23 mouse cellular contexts compared by ENCODE assay signal in the genomic region with DNA sequence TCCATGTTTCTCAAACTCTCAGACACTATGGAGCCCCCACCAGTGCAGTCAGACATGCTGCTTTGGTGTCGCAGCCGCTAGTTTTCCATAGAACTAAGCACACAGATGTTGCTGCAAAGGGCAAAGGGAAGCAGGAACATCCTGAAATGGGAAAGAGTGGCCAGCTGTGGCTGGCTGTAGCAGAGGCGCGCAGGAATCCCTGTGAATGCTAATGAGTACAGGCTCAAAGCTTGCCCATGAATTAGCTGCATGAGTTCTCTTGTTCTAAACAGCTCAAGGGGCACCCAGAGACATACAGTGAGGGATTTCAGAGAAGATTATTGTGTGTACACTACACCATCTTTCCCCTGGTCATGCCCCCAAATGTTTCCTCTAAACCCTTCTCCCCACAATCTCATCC.
DNase-seq lines count a peak whose midpoint lies in the region; ATAC-seq and TF ChIP-seq lines count a peak whose summit lies in the region.
"Had no signal": no experiment of that assay in that cellular context is flagged by ENCODE, and none has a peak within 500 bp of the region (broad histone marks: within the 10 kb centered on the region; RNA-seq: fewer than 3 reads in every experiment).

No protein-coding gene starts in this region.

- peaks cover 2% of the 10 kb centered on the region; the same call in 1 of the 2 replicates for H3K4me1 ChIP-seq in hindbrain, embryonic 16.5 days (ENCODE audit: control insufficient read depth, insufficient read depth, low read depth, low read length)
- peaks cover 13% of the 10 kb centered on the region for H3K4me1 ChIP-seq in hindbrain, embryonic 13.5 days (replicated peaks)
- no peaks in the 10 kb centered on the region for H3K4me1 ChIP-seq in midbrain, embryonic 15.5 days
- H3K4me1 ChIP-seq in midbrain, embryonic 11.5 days (ENCODE audit: control insufficient read depth, insufficient read depth, low read length), result peaks cover 4% of the 10 kb centered on the region; the same call in 1 of the 2 replicates
- no peaks in the 10 kb centered on the region for H3K4me1 ChIP-seq in forebrain, postnatal 0 days (ENCODE audit: insufficient read depth)
- H3K4me1 ChIP-seq in neural tube, embryonic 15.5 days, result peaks cover 7% of the 10 kb centered on the region
- H3K4me1 ChIP-seq: embryonic facial prominence, embryonic 15.5 days; heart, embryonic 10.5 days had no signal

- DNase-seq in midbrain, embryonic 11.5 days (ENCODE audit: low spot score, missing footprints), result no peak
- no peak for DNase-seq in forebrain, postnatal 0 days
- no peak for DNase-seq in liver
- DNase-seq: adrenal gland, adult 2 months; adrenal gland, postnatal 25 days; cerebellum, adult 8-10 months; cerebellum, postnatal 14 days; embryo, embryonic 11 days; gastrocnemius, adult 2 months; gastrocnemius, postnatal 36 days; heart, adult 18-20 months; heart, postnatal 10 days; heart, postnatal 4 days had no signal

- peak; percentile 57; the same call in 1 of the 2 replicates for ATAC-seq in hindbrain, embryonic 16.5 days
- no peak for ATAC-seq in hindbrain, embryonic 13.5 days (ENCODE audit: low FRiP score)
- ATAC-seq in midbrain, embryonic 15.5 days (replicated peaks), result 0 out of 2 replicates have a peak, but pooled peaks have one; percentile 59
- ATAC-seq in midbrain, embryonic 11.5 days (ENCODE audit: low FRiP score), result no peak
- ATAC-seq in forebrain, postnatal 0 days, result peak; percentile 53
- peak; percentile 32; the same call in 1 of the 2 replicates for ATAC-seq in neural tube, embryonic 15.5 days (ENCODE audit: low FRiP score)
- ATAC-seq: inflammation-experienced regulatory T-cells, adult 6 months; intestine, postnatal 0 days had no signal

- H3K9ac ChIP-seq in hindbrain, embryonic 16.5 days (ENCODE audit: low read depth, low read length), result no peak overlapping the region
- H3K9ac ChIP-seq in hindbrain, embryonic 13.5 days, result no peak overlapping the region
- H3K9ac ChIP-seq in midbrain, embryonic 15.5 days, result no peak overlapping the region
- H3K9ac ChIP-seq in midbrain, embryonic 11.5 days (ENCODE audit: low read length), result no peak overlapping the region
- H3K9ac ChIP-seq in forebrain, postnatal 0 days, result no peak overlapping the region
- no peak overlapping the region for H3K9ac ChIP-seq in neural tube, embryonic 15.5 days (replicated peaks)
- H3K9ac ChIP-seq: embryonic facial prominence, embryonic 15.5 days; hindbrain, embryonic 14.5 days had no signal

- TF ChIP-seq CTCF in forebrain, postnatal 0 days (IDR thresholded peaks at IDR 0.05; ENCODE audit: low read depth), result no peak

- H3K36me3 ChIP-seq in hindbrain, embryonic 16.5 days (ENCODE audit: control insufficient read depth, insufficient read depth, low read length), result no peaks in the 10 kb centered on the region
- H3K36me3 ChIP-seq in hindbrain, embryonic 13.5 days, result no peaks in the 10 kb centered on the region
- H3K36me3 ChIP-seq in midbrain, embryonic 15.5 days (replicated peaks), result no peaks in the 10 kb centered on the region
- no peaks in the 10 kb centered on the region for H3K36me3 ChIP-seq in midbrain, embryonic 11.5 days (ENCODE audit: control insufficient read depth, insufficient read depth, low read length)
- H3K36me3 ChIP-seq in forebrain, postnatal 0 days (ENCODE audit: insufficient read depth), result no peaks in the 10 kb centered on the region
- no peaks in the 10 kb centered on the region for H3K36me3 ChIP-seq in neural tube, embryonic 15.5 days
- H3K36me3 ChIP-seq: embryonic facial prominence, embryonic 15.5 days; heart, embryonic 10.5 days had no signal

- WGBS in hindbrain, embryonic 16.5 days, result 62% methylated on average over 4 of the region's 4 CpGs
- 76% methylated on average over 4 of the region's 4 CpGs for WGBS in hindbrain, embryonic 13.5 days
- whole genome bisulfite sequencing in midbrain, embryonic 15.5 days, result 71% methylated on average over 4 of the region's 4 CpGs
- WGBS in midbrain, embryonic 11.5 days, result 79% methylated on average over 4 of the region's 4 CpGs
- 61% methylated on average over 4 of the region's 4 CpGs for WGBS in forebrain, postnatal 0 days
- WGBS in neural tube, embryonic 15.5 days, result 71% methylated on average over 4 of the region's 4 CpGs

- H3K4me2 ChIP-seq in hindbrain, embryonic 16.5 days (ENCODE audit: low read length), result no peak overlapping the region
- H3K4me2 ChIP-seq in hindbrain, embryonic 13.5 days, result no peak overlapping the region
- no peak overlapping the region for H3K4me2 ChIP-seq in midbrain, embryonic 15.5 days
- H3K4me2 ChIP-seq in midbrain, embryonic 11.5 days, result no peak overlapping the region
- H3K4me2 ChIP-seq in forebrain, postnatal 0 days (ENCODE audit: low read depth), result no peak overlapping the region
- H3K4me2 ChIP-seq in neural tube, embryonic 15.5 days, result no peak overlapping the region
- H3K4me2 ChIP-seq: embryonic facial prominence, embryonic 15.5 days; hindbrain, embryonic 14.5 days had no signal

- no peak overlapping the region for H3K27ac ChIP-seq in hindbrain, embryonic 16.5 days (ENCODE audit: low read depth, low read length)
- H3K27ac ChIP-seq in hindbrain, embryonic 13.5 days, result no peak overlapping the region
- H3K27ac ChIP-seq in midbrain, embryonic 15.5 days, result no peak overlapping the region
- H3K27ac ChIP-seq in midbrain, embryonic 11.5 days (ENCODE audit: low read depth, low read length), result no peak overlapping the region
- no peak overlapping the region for H3K27ac ChIP-seq in forebrain, postnatal 0 days (ENCODE audit: low read depth, low read length)
- H3K27ac ChIP-seq in neural tube, embryonic 15.5 days (replicated peaks), result no peak overlapping the region
- H3K27ac ChIP-seq: embryonic facial prominence, embryonic 15.5 days; gastrocnemius, adult 2 months; heart, embryonic 10.5 days; hindbrain, embryonic 14.5 days had no signal

- H3K9me3 ChIP-seq in hindbrain, embryonic 16.5 days (ENCODE audit: control insufficient read depth, low read length), result no peaks in the 10 kb centered on the region
- H3K9me3 ChIP-seq in hindbrain, embryonic 13.5 days, result no peaks in the 10 kb centered on the region
- H3K9me3 ChIP-seq in midbrain, embryonic 15.5 days, result no peaks in the 10 kb centered on the region
- H3K9me3 ChIP-seq in midbrain, embryonic 11.5 days (ENCODE audit: control insufficient read depth, low read length), result no peaks in the 10 kb centered on the region
- H3K9me3 ChIP-seq in forebrain, postnatal 0 days (ENCODE audit: low read length), result no peaks in the 10 kb centered on the region
- H3K9me3 ChIP-seq in neural tube, embryonic 15.5 days (replicated peaks), result no peaks in the 10 kb centered on the region
- H3K9me3 ChIP-seq: embryonic facial prominence, embryonic 15.5 days; heart, embryonic 10.5 days had no signal

- H3K4me3 ChIP-seq in hindbrain, embryonic 16.5 days (ENCODE audit: low read length), result no peak overlapping the region
- no peak overlapping the region for H3K4me3 ChIP-seq in hindbrain, embryonic 13.5 days
- H3K4me3 ChIP-seq in midbrain, embryonic 15.5 days, result no peak overlapping the region
- no peak overlapping the region for H3K4me3 ChIP-seq in midbrain, embryonic 11.5 days (ENCODE audit: low read depth, low read length)
- no peak overlapping the region for H3K4me3 ChIP-seq in forebrain, postnatal 0 days (ENCODE audit: low read depth, low read length)
- no peak overlapping the region for H3K4me3 ChIP-seq in neural tube, embryonic 15.5 days (replicated peaks)
- H3K4me3 ChIP-seq: embryonic facial prominence, embryonic 15.5 days; erythroblast, embryonic 14.5 days; gastrocnemius, adult 2 months; heart, embryonic 10.5 days had no signal

- H3K27me3 ChIP-seq in hindbrain, embryonic 16.5 days (replicated peaks; ENCODE audit: control insufficient read depth, insufficient read depth, low read length), result no peaks in the 10 kb centered on the region
- H3K27me3 ChIP-seq in hindbrain, embryonic 13.5 days, result no peaks in the 10 kb centered on the region
- no peaks in the 10 kb centered on the region for H3K27me3 ChIP-seq in midbrain, embryonic 15.5 days (replicated peaks)
- H3K27me3 ChIP-seq in midbrain, embryonic 11.5 days (ENCODE audit: control insufficient read depth, insufficient read depth, low read length), result no peaks in the 10 kb centered on the region
- no peaks in the 10 kb centered on the region for H3K27me3 ChIP-seq in forebrain, postnatal 0 days (ENCODE audit: insufficient read depth, low read length)
- H3K27me3 ChIP-seq in neural tube, embryonic 15.5 days (replicated peaks), result no peaks in the 10 kb centered on the region
- H3K27me3 ChIP-seq: embryonic facial prominence, embryonic 15.5 days had no signal

Comparison
In these comparisons a context has a peak if more than half of its experiments do, and no peak if none do; other contexts are left out.
1. ATAC-seq: peak in hindbrain, embryonic 16.5 days (single experiment), midbrain, embryonic 15.5 days (single experiment), forebrain, postnatal 0 days (single experiment) and neural tube, embryonic 15.5 days (single experiment); none in hindbrain, embryonic 13.5 days (single experiment) and midbrain, embryonic 11.5 days (single experiment).